Mouse (Mus musculus) neural tube, embryonic 11.5 days (tissue): ENCODE measurements around the gene Rmnd5b. TPM values are rescaled to one million over a fixed set of nuclear protein-coding genes. Genes with fewer than 3 reads are reported as not detected.
"Not testable (repeated sequence)": the region's sequence is repeated elsewhere in the genome, so short reads cannot be mapped to it uniquely, and the experiment has no call there.

Experiments
- ATAC-seq: fragments of 200-750 bp; cut with Nextera tagmentation; 2 replicates; pipeline ENCODE4 v1.8.0; 2017; ENCODE audit warnings: moderate number of reproducible peaks, mild to moderate bottlenecking, moderate TSS enrichment, moderate library complexity; ENCODE audit not compliant: insufficient read depth, low FRiP score, low TSS enrichment
- DNase-seq: peaks from one replicate; pipeline ENCODE4 v3.0.0-alpha.2; 2015; ENCODE audit warnings: low spot score
- H3K27ac ChIP-seq: fragments of 300-500 bp; sonication (generic); 2 replicates; pipeline ENCODE4 v1.5.1; 2014; ENCODE audit warnings: low read depth, mild to moderate bottlenecking, low read length
- H3K27me3 ChIP-seq: fragments of 300-500 bp; sonication (generic); 2 replicates; pipeline ENCODE4 v1.6.1; 2014; ENCODE audit warnings: mild to moderate bottlenecking, low read length, mixed read lengths; ENCODE audit not compliant: control insufficient read depth, insufficient read depth
- H3K36me3 ChIP-seq: fragments of 300-500 bp; sonication (generic); 2 replicates; pipeline ENCODE4 v1.6.1; 2014; ENCODE audit warnings: mild to moderate bottlenecking, low read length, moderate library complexity, mixed read lengths; ENCODE audit not compliant: control insufficient read depth, insufficient read depth
- H3K4me1 ChIP-seq: fragments of 300-500 bp; sonication (generic); 2 replicates; pipeline ENCODE4 v1.6.1; 2014; ENCODE audit warnings: low read length, mixed read lengths; ENCODE audit not compliant: control insufficient read depth, insufficient read depth
- H3K4me2 ChIP-seq: fragments of 300-500 bp; sonication (generic); 2 replicates; pipeline ENCODE4 v1.6.1; 2014; ENCODE audit warnings: low read depth, mild to moderate bottlenecking, moderate library complexity
- H3K4me3 ChIP-seq: fragments of 300-500 bp; sonication (generic); 2 replicates; pipeline ENCODE4 v1.5.1; 2014; ENCODE audit warnings: low read depth, low read length
- H3K9ac ChIP-seq: fragments of 300-500 bp; sonication (generic); 2 replicates; pipeline ENCODE4 v1.6.1; 2014; ENCODE audit warnings: mild to moderate bottlenecking, low read length
- H3K9me3 ChIP-seq: fragments of 300-500 bp; sonication (generic); 2 replicates; pipeline ENCODE4 v1.6.1; 2016; ENCODE audit warnings: low read length; ENCODE audit not compliant: control insufficient read depth
- WGBS: fragments of 180-500 bp; shearing (Covaris S2); extraction: QIAGEN DNeasy Blood & Tissue Kit; methylation state at CpG from one replicate; pipeline ENCODE4 v1.1.7; 2014; 5-methylcytosine and 5-hydroxymethylcytosine counted together
- polyA plus RNA-seq: library from polyadenylated mRNA; unstranded; fragments of >200 nt; fragmentation: Nextera tagmentation; extraction: Ambion mirVana; gene quantifications from 2 replicates; pipeline ENCODE4 v1.2.1, GENCODE M21; 2014

The Rmnd5b gene
- polyA plus RNA-seq, 1 experiment from 2014 or later = 52.6 TPM

DNA sequence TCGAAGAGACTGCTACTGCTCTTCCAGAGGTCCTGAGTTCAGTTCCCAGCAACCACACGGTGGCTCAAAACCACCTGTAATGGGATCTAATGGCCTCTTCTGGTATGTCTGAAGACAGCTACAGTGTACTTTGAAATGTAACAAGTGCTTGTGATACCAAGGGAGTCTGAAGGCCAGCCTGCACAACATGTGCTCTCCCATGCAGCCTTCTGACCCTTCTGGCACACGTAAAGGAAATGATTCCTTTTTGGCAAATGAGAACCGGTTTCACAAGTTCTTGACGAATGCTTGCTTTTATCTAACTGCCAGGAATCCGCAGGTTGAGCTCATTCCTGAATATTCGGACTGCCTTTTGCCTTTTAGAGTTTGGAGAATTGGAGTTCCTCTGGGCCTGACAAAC lies 20.6 kb downstream of the Rmnd5b start:
- no peak overlapping the region for H3K27ac ChIP-seq
- peaks cover 1% of the 10 kb centered on the region; the same call in 1 of the 2 replicates for H3K4me1 ChIP-seq
- H3K9me3 ChIP-seq = no peaks in the 10 kb centered on the region
- H3K9ac ChIP-seq = peak overlapping the region; percentile 54; the same call in 1 of the 2 replicates
- WGBS = 52% methylated on average over 7 of the region's 7 CpGs
- ATAC-seq (no peak), DNase-seq (no peak)
- no peaks in the 10 kb centered on the region for H3K27me3 ChIP-seq
- H3K4me3 ChIP-seq = 0 out of 2 replicates have a peak overlapping the region, but pooled peaks have one; percentile 11
- peak overlapping the region; percentile 56 for H3K4me2 ChIP-seq
- H3K36me3 ChIP-seq = no peaks in the 10 kb centered on the region

DNA sequence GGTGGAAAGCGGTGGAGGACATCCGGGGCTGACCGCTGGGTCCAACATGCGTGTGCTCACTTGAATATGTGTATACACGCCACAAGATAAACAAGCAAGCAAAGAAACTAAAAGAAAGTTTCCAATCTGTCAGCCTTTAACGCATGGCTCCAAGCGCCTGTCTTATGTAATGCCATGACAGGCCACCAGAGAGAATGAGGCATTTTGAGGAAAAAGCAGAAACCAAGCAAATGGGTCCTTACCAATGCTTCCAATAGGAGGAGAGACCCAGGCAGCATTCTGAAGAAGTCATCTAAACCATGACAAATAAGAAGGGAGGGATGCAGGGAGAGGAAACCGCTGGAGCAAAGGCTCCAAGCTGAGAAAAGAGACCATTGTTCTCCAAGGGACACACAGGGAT lies 21.4 kb downstream of the Rmnd5b start:
- Histone ChIP-seq H3K4me1 (no peaks in the 10 kb centered on the region), H3K27ac (no peak overlapping the region), H3K4me3 (no peak overlapping the region), H3K9me3 (no peaks in the 10 kb centered on the region), H3K4me2 (no peak overlapping the region), H3K9ac (no peak overlapping the region), H3K36me3 (no peaks in the 10 kb centered on the region), H3K27me3 (no peaks in the 10 kb centered on the region)
- DNase-seq = no peak
- WGBS = 83% methylated on average over 8 of the region's 8 CpGs
- ATAC-seq = no peak

DNA sequence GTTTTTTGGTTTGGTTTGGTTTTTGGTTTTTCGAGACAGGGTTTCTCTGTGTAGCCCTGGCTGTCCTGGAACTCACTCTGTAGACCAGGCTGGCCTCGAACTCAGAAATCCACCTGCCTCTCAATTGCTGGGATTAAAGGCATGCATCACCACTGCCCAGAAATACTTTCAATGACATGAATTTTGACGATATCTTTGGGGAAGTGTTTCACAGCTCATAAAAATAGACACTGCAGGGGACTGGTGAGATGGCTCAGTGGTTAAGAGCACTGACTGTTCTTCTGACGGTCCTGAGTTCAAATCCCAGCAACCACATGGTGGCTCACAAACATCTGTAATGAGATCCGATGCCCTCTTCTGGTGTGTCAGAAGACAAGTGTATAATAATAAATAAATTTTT lies 25.8 kb downstream of the Rmnd5b start:
- not testable (repeated sequence) for H3K9me3 ChIP-seq, H3K4me3 ChIP-seq, DNase-seq, H3K4me2 ChIP-seq, H3K4me1 ChIP-seq, H3K27me3 ChIP-seq, ATAC-seq, H3K27ac ChIP-seq, H3K36me3 ChIP-seq, H3K9ac ChIP-seq
- WGBS = 91% methylated on average over 5 of the region's 5 CpGs

DNA sequence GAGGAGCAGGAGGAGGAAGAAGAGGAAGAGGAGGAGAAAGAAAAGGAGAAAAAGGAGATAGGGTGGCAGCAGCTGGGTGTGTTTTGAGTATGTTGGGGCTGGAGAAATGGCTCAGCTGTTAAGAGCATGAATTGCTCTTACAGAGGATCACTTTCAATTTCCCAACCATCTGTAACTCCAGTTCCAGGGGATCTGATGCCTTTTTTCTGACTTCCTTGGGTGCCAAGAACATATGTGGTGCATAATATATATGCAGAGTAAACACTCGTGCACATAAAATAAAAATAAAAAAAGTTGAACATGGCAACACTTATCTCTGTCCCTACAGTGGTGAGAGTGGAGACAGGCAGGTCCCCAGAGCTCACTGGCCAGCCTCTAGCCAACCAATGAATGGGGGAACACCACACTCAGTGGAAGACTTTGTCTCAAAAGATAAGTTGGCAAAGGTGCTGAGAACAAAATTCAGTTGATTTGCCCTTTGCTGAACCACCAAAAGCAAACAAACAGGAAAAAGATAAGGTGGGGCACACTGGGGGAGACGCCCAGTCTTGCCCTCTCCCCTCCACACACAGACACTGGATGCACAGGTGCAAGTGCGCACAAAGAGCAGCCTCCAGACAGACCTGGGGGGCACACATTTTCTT lies 26.3 kb downstream of the Rmnd5b start:
- H3K27ac ChIP-seq = no peak overlapping the region
- peaks cover 1% of the 10 kb centered on the region; the same call in 1 of the 2 replicates for H3K36me3 ChIP-seq
- no peak overlapping the region for H3K4me3 ChIP-seq
- WGBS = 87% methylated on average over 3 of the region's 3 CpGs
- H3K9ac ChIP-seq = no peak overlapping the region
- DNase-seq (no peak), ATAC-seq (no peak)
- H3K9me3 ChIP-seq = no peaks in the 10 kb centered on the region
- no peaks in the 10 kb centered on the region for H3K27me3 ChIP-seq
- no peak overlapping the region for H3K4me2 ChIP-seq
- H3K4me1 ChIP-seq = peaks cover 7% of the 10 kb centered on the region

DNA sequence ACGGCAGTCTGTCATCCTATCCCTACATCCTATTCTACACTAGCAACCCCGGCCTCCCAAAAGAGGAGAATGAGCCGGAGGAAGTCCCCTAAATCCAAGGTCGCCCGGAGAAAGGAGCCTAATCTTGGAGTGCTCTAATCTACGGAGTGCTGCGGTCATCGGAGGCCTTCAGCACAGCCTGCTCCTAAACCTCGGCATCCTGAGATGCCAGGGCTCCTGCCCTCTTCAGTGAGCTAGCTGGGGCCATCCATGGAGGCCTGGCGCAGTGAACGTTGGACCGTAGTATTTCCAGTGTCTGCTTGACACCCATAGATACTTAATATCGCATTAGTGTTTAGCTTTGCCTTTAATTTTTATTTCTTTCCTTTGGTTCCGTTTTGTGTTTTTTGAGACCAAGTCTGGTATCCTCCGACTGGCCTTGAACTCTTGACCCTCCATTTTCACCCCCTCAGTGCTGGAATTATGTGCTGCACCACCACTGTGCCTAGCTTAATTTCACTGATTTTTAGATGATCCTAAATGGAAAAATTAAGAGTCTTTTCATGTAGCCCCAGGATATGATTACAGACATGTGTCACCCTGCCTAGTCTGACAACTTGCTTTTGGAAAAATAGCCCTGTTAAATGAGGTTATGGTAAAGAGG lies 28.5 kb downstream of the Rmnd5b start:
- no peaks in the 10 kb centered on the region for H3K9me3 ChIP-seq
- ATAC-seq = peak; percentile 62
- H3K9ac ChIP-seq = peak overlapping the region; percentile 100
- peak overlapping the region; percentile 93 for H3K4me3 ChIP-seq
- WGBS = 14% methylated on average over 15 of the region's 15 CpGs
- peak overlapping the region; percentile 77 for H3K4me2 ChIP-seq
- H3K4me1 ChIP-seq = peaks cover 14% of the 10 kb centered on the region
- H3K27ac ChIP-seq = peak overlapping the region; percentile 96
- peaks cover 10% of the 10 kb centered on the region for H3K36me3 ChIP-seq
- no peaks in the 10 kb centered on the region for H3K27me3 ChIP-seq
- no peak for DNase-seq

DNA sequence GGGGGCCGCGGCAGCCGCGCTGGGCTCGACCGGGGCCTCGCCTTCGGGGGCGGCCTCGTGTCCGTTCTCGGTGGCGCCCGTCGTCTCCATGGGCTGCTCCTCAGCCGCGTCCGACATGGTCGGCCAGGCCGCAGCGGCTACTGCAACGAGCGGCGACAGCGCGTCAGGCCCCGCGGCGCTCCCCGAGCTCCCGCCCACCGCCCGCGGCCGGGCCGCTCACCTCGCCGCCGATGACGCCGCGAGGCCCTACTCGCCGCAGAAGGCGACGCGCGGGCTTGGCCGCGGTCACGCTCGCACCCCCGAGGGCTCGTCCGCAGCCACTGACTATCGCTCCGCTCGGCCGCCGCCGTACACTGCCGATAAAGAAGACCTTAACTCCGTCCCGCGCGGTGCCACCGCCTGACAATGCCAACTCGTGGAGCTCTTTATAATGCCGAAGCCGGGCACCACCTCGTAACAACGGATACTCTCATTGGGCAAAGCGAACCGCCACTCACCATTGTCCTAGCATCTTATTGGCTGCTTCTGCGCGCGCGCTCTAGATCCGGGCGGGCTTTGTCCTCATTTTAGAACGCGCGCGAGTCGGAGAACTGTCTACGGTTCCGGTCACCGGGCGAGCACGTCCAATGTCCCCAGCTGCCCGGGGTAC lies 29.1 kb downstream of the Rmnd5b start, which contains the start of gene Hnrnpab:
Gene Hnrnpab, minus strand, starts transcription at position 401 of the 649 bp plus-strand sequence.
- DNase-seq (peak; percentile 98), ATAC-seq (peak; percentile 94)
- Histone ChIP-seq H3K4me1 (peaks cover 14% of the 10 kb centered on the region), H3K27ac (peak within 1 kb of the TSS; percentile 96), H3K36me3 (peaks cover 17% of the 10 kb centered on the region), H3K4me3 (peak within 1 kb of the TSS; percentile 93), H3K9ac (peak within 1 kb of the TSS; percentile 100), H3K27me3 (no peaks in the 10 kb centered on the region), H3K9me3 (no peaks in the 10 kb centered on the region), H3K4me2 (peak within 1 kb of the TSS; percentile 77)
- under 1% methylated on average over 89 of the region's 91 CpGs for WGBS

DNA sequence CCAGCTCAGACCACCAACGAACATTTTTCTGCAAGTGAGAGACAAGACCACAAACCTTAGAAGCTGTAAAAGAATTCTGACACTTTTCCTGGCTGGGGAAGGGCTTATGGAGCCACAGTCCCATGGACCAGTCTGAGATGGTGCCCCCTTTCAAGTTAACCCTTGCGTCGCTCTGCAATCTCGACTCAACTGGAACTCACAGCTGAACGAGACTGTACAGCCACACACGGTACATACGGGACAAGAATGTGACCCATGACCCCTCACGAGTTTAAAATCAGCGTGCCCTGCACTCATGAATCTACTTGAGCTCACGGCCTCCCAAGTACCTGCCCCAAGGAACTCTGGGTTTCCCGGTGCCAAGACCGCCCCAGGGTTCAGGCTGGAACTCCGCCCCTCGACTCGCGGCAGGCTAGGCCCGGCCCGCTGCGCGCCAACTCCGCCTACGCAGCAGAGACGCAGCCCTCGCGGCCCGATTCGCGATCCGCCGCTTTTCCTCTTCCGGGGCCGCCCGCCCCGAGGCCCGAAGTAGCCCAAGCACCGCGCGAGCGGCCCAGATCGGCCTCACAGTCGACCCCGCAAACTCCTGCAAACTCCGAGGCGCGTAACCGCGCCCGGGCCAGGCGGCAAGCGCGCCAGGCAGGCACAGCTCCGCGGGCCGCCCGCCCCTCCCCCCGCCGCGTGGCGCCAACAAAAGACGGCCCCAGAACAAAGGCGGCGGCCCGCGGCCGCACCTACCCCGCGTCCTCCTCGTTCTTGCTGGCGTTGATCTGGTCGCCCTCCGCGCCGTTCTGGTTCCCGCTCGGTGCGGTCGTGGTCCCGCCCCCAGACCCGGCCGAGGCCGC lies 29.9 kb downstream of the Rmnd5b start:
- Histone ChIP-seq H3K36me3 (peaks cover 23% of the 10 kb centered on the region), H3K27me3 (no peaks in the 10 kb centered on the region), H3K4me1 (peaks cover 14% of the 10 kb centered on the region), H3K4me2 (peak overlapping the region; percentile 70), H3K9ac (peak overlapping the region; percentile 100), H3K4me3 (peak overlapping the region; percentile 93), H3K9me3 (no peaks in the 10 kb centered on the region), H3K27ac (peak overlapping the region; percentile 96)
- peak; percentile 32 for ATAC-seq
- under 1% methylated on average over 69 of the region's 81 CpGs for WGBS
- DNase-seq = peak; percentile 81

DNA sequence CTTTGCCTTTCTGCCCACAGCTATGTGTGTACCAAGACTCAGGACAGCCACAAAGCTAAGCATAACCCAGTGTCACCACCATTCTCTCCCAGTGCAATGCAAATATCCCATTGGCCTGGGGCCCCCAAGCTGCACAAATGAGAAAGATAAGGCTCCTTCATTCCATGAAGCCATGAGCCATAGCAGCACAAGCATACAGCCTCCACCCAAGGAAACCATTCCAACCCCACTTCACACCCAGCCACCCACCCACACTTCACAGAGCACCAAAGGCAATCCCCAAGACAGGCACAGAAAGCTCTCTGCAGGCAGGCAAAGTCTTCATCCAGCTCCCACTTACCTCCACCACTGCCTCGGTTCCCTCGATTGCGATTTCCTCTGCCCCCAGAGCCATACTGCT lies 33.4 kb downstream of the Rmnd5b start:
- H3K4me3 ChIP-seq = no peak overlapping the region
- H3K9me3 ChIP-seq = no peaks in the 10 kb centered on the region
- WGBS = 90% methylated on average over 3 of the region's 3 CpGs
- H3K4me1 ChIP-seq = peaks cover 14% of the 10 kb centered on the region
- H3K9ac ChIP-seq = no peak overlapping the region
- no peak overlapping the region for H3K27ac ChIP-seq
- DNase-seq (no peak), ATAC-seq (no peak)
- no peak overlapping the region for H3K4me2 ChIP-seq
- H3K36me3 ChIP-seq = peaks cover 47% of the 10 kb centered on the region
- H3K27me3 ChIP-seq = no peaks in the 10 kb centered on the region
